Mouse (Mus musculus): ENCODE data around the gene Troap. TPM values are rescaled to one million over a fixed set of nuclear protein-coding genes. Genes with fewer than 3 reads are reported as not detected.
A peak's percentile ranks its signal among the peaks of the same experiment; 100 is the strongest.
"Not testable (repeated sequence)": the region's sequence is repeated elsewhere in the genome, so short reads cannot be mapped to it uniquely, and the experiment has no call there.

Troap gene
- polyA plus RNA-seq, 1 experiment from 2014 or later, result 11.0 TPM

GRCm38 (mm10) chr15:99039306-99039705 lies 35.1 kb upstream of the Troap start:
- Histone ChIP-seq H3K9me3 (replicated peaks; ENCODE audit: control insufficient read depth, low read length) (no peaks in the 10 kb centered on the region), H3K27ac (ENCODE audit: low read depth, low read length) (no peak overlapping the region), H3K9ac (ENCODE audit: low read length) (no peak overlapping the region), H3K4me1 (ENCODE audit: control insufficient read depth, insufficient read depth, low read length) (peaks cover 4% of the 10 kb centered on the region), H3K27me3 (replicated peaks; ENCODE audit: control insufficient read depth, insufficient read depth, low read length) (no peaks in the 10 kb centered on the region), H3K4me3 (ENCODE audit: low read depth, low read length) (no peak overlapping the region), H3K4me2 (ENCODE audit: low read length) (no peak overlapping the region), H3K36me3 (ENCODE audit: control insufficient read depth, insufficient read depth, low read length) (peaks cover 18% of the 10 kb centered on the region)
- no peak for ATAC-seq
- 69% methylated on average over 4 of the region's 4 CpGs for WGBS
- DNase-seq (ENCODE audit: low spot score), result no peak

GRCm38 (mm10) chr15:99039996-99040919 lies 34.1 kb upstream of the Troap start:
- no peaks in the 10 kb centered on the region for H3K9me3 ChIP-seq (replicated peaks; ENCODE audit: control insufficient read depth, low read length)
- ATAC-seq (peak; percentile 10; the same call in 1 of the 2 replicates), DNase-seq (ENCODE audit: low spot score) (no peak)
- H3K27me3 ChIP-seq (replicated peaks; ENCODE audit: control insufficient read depth, insufficient read depth, low read length), result no peaks in the 10 kb centered on the region
- H3K4me3 ChIP-seq (ENCODE audit: low read depth, low read length), result no peak overlapping the region
- H3K4me1 ChIP-seq (ENCODE audit: control insufficient read depth, insufficient read depth, low read length), result peaks cover 4% of the 10 kb centered on the region
- 0 out of 2 replicates have a peak overlapping the region, but pooled peaks have one; percentile 53 for H3K27ac ChIP-seq (ENCODE audit: low read depth, low read length)
- H3K9ac ChIP-seq (ENCODE audit: low read length), result no peak overlapping the region
- H3K4me2 ChIP-seq (ENCODE audit: low read length), result no peak overlapping the region
- peaks cover 14% of the 10 kb centered on the region for H3K36me3 ChIP-seq (ENCODE audit: control insufficient read depth, insufficient read depth, low read length)
- 70% methylated on average over 26 of the region's 26 CpGs for WGBS

GRCm38 (mm10) chr15:99040920-99041856 lies 33.2 kb upstream of the Troap start:
- H3K27ac ChIP-seq (ENCODE audit: low read depth, low read length), result peak overlapping the region; percentile 53; the same call in 1 of the 2 replicates
- H3K36me3 ChIP-seq (ENCODE audit: control insufficient read depth, insufficient read depth, low read length), result peaks cover 9% of the 10 kb centered on the region; the same call in 1 of the 2 replicates
- H3K9ac ChIP-seq (ENCODE audit: low read length), result peak overlapping the region; percentile 32; the same call in 1 of the 2 replicates
- peaks cover 4% of the 10 kb centered on the region for H3K4me1 ChIP-seq (ENCODE audit: control insufficient read depth, insufficient read depth, low read length)
- peak overlapping the region; percentile 21; the same call in 1 of the 2 replicates for H3K4me2 ChIP-seq (ENCODE audit: low read length)
- 0 out of 2 replicates have a peak, but pooled peaks have one; percentile 50 for ATAC-seq
- H3K9me3 ChIP-seq (replicated peaks; ENCODE audit: control insufficient read depth, low read length), result no peaks in the 10 kb centered on the region
- H3K27me3 ChIP-seq (replicated peaks; ENCODE audit: control insufficient read depth, insufficient read depth, low read length), result no peaks in the 10 kb centered on the region
- WGBS, result 26% methylated on average over 21 of the region's 21 CpGs
- no peak overlapping the region for H3K4me3 ChIP-seq (ENCODE audit: low read depth, low read length)
- peak; percentile 72 for DNase-seq (ENCODE audit: low spot score)

DNA sequence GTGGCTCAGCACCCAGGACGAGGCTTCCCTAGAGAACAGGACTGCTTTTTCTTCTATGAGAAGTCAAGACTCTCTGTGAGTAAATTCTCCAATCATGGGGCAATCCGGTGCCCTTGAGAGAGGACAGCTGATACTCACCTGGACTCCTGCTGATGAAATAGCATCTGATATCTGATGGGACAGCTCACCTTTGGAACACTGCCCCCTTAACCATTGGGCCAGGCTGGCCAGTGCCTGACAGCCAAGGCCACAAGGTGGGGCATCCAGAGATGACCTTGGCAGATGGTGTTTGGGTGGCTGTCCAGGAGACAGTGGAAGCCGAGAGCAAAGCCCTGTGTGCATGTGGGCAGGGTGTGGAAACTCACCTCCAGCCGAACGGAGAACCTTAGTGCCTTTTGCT lies 32.0 kb upstream of the Troap start:
- Histone ChIP-seq H3K27ac (ENCODE audit: low read depth, low read length) (no peak overlapping the region), H3K9ac (ENCODE audit: low read length) (no peak overlapping the region), H3K4me1 (ENCODE audit: control insufficient read depth, insufficient read depth, low read length) (peaks cover 4% of the 10 kb centered on the region), H3K27me3 (replicated peaks; ENCODE audit: control insufficient read depth, insufficient read depth, low read length) (no peaks in the 10 kb centered on the region), H3K4me3 (ENCODE audit: low read depth, low read length) (no peak overlapping the region), H3K36me3 (ENCODE audit: control insufficient read depth, insufficient read depth, low read length) (0 out of 2 replicates have a peak, but pooled peaks cover 3% of the 10 kb centered on the region), H3K9me3 (replicated peaks; ENCODE audit: control insufficient read depth, low read length) (no peaks in the 10 kb centered on the region), H3K4me2 (ENCODE audit: low read length) (no peak overlapping the region)
- DNase-seq (ENCODE audit: low spot score) (no peak), ATAC-seq (no peak)
- WGBS, result 93% methylated on average over 5 of the region's 5 CpGs

DNA sequence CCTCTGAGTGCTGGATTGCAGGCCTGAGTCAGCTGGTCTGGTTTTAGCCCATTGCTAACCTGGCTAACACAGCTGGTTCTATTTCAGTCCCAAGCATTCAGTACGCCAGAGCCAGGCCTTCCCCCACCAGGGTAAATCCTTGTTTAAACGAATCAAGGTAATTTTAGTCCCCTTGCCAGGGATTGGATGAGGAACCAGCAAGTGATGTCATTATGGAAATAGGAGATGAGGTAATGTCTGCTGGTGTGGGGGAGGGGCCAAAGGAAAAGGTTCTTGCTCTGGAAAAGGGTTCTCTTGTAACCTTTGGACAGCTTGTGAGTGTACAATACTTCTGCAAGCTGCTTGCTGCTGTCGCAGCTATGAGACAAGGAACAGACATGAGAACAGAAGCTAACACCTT lies 29.5 kb upstream of the Troap start:
- Histone ChIP-seq H3K36me3 (ENCODE audit: control insufficient read depth, insufficient read depth, low read length) (no peaks in the 10 kb centered on the region), H3K9ac (ENCODE audit: low read length) (no peak overlapping the region), H3K4me2 (ENCODE audit: low read length) (no peak overlapping the region), H3K27me3 (replicated peaks; ENCODE audit: control insufficient read depth, insufficient read depth, low read length) (no peaks in the 10 kb centered on the region), H3K27ac (ENCODE audit: low read depth, low read length) (no peak overlapping the region), H3K4me3 (ENCODE audit: low read depth, low read length) (no peak overlapping the region), H3K4me1 (ENCODE audit: control insufficient read depth, insufficient read depth, low read length) (peaks cover 4% of the 10 kb centered on the region), H3K9me3 (replicated peaks; ENCODE audit: control insufficient read depth, low read length) (no peaks in the 10 kb centered on the region)
- WGBS, result 19% methylated on average over 3 of the region's 3 CpGs
- ATAC-seq (no peak), DNase-seq (ENCODE audit: low spot score) (peak; percentile 53)

DNA sequence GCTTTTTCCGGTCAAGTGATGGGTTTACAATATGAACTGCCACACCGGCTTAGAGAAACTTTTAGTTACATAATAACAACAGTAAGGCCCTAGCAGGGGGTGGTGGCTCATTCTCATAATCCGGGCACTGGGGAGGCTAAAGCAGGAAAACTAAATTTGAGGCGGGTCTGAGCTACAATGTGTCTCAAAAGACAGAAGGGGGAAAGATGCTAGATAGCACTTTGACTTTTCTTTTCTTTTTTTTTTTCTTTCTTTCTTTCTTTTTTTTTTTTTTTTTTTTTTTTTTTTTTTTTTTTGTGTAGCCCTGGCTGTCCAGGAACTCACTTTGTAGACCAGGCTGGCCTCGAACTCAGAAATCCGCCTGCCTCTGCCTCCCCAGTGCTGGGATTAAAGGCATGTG lies 28.6 kb upstream of the Troap start:
- DNase-seq (ENCODE audit: low spot score), result not testable (repeated sequence)

GRCm38 (mm10) chr15:99049473-99050253 lies 24.7 kb upstream of the Troap start:
- peaks cover 18% of the 10 kb centered on the region for H3K27me3 ChIP-seq (replicated peaks; ENCODE audit: control insufficient read depth, insufficient read depth, low read length)
- H3K9ac ChIP-seq (ENCODE audit: low read length), result no peak overlapping the region
- H3K27ac ChIP-seq (ENCODE audit: low read depth, low read length), result no peak overlapping the region
- peaks cover 5% of the 10 kb centered on the region; the same call in 1 of the 2 replicates for H3K4me1 ChIP-seq (ENCODE audit: control insufficient read depth, insufficient read depth, low read length)
- WGBS, result 31% methylated on average over 13 of the region's 13 CpGs
- H3K4me3 ChIP-seq (ENCODE audit: low read depth, low read length), result no peak overlapping the region
- H3K9me3 ChIP-seq (replicated peaks; ENCODE audit: control insufficient read depth, low read length), result no peaks in the 10 kb centered on the region
- H3K4me2 ChIP-seq (ENCODE audit: low read length), result no peak overlapping the region
- H3K36me3 ChIP-seq (ENCODE audit: control insufficient read depth, insufficient read depth, low read length), result no peaks in the 10 kb centered on the region
- DNase-seq (ENCODE audit: low spot score) (peak; percentile 87), ATAC-seq (0 out of 2 replicates have a peak, but pooled peaks have one; percentile 48)

More for the DNA sequence above, 28.6 kb upstream of the Troap start:
- not testable (repeated sequence) for H3K9ac ChIP-seq (ENCODE audit: low read length); H3K4me1 ChIP-seq (ENCODE audit: control insufficient read depth, insufficient read depth, low read length); H3K4me3 ChIP-seq (ENCODE audit: low read depth, low read length); H3K27ac ChIP-seq (ENCODE audit: low read depth, low read length); H3K9me3 ChIP-seq (replicated peaks; ENCODE audit: control insufficient read depth, low read length); H3K27me3 ChIP-seq (replicated peaks; ENCODE audit: control insufficient read depth, insufficient read depth, low read length); ATAC-seq; H3K36me3 ChIP-seq (ENCODE audit: control insufficient read depth, insufficient read depth, low read length); H3K4me2 ChIP-seq (ENCODE audit: low read length)
- 80% methylated on average over 6 of the region's 6 CpGs for WGBS

DNA sequence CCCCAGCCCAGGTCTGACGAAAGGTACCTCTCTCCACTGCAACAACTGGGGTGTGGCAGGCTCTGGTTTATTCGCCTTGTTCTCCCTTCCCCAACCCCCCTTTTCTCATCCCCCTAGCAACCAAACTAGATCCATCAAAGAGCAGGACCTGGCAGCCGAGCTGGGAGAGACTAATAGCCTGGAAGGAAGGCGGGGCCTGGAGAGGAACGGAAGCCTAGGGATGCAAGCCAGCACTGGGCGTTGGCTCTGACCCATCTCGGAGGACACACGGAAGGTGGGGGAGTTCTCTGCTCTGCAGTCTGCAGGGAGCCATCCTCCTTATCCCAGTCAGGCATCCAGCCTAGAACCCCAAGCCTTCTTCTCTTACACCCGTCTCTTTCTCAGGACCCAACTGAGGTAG lies 21.0 kb upstream of the Troap start:
- Histone ChIP-seq H3K4me3 (ENCODE audit: low read depth, low read length) (no peak overlapping the region), H3K4me2 (ENCODE audit: low read length) (no peak overlapping the region), H3K9ac (ENCODE audit: low read length) (no peak overlapping the region), H3K27me3 (replicated peaks; ENCODE audit: control insufficient read depth, insufficient read depth, low read length) (peaks cover 55% of the 10 kb centered on the region), H3K4me1 (ENCODE audit: control insufficient read depth, insufficient read depth, low read length) (peaks cover 15% of the 10 kb centered on the region), H3K9me3 (replicated peaks; ENCODE audit: control insufficient read depth, low read length) (no peaks in the 10 kb centered on the region), H3K27ac (ENCODE audit: low read depth, low read length) (no peak overlapping the region), H3K36me3 (ENCODE audit: control insufficient read depth, insufficient read depth, low read length) (no peaks in the 10 kb centered on the region)
- peak; percentile 61 for DNase-seq (ENCODE audit: low spot score)
- ATAC-seq, result no peak; the same call in 1 of the 2 replicates
- 3% methylated on average over 9 of the region's 9 CpGs for WGBS
